Mouse (Mus musculus): ENCODE measurements around the gene Gm10840.

DNA sequence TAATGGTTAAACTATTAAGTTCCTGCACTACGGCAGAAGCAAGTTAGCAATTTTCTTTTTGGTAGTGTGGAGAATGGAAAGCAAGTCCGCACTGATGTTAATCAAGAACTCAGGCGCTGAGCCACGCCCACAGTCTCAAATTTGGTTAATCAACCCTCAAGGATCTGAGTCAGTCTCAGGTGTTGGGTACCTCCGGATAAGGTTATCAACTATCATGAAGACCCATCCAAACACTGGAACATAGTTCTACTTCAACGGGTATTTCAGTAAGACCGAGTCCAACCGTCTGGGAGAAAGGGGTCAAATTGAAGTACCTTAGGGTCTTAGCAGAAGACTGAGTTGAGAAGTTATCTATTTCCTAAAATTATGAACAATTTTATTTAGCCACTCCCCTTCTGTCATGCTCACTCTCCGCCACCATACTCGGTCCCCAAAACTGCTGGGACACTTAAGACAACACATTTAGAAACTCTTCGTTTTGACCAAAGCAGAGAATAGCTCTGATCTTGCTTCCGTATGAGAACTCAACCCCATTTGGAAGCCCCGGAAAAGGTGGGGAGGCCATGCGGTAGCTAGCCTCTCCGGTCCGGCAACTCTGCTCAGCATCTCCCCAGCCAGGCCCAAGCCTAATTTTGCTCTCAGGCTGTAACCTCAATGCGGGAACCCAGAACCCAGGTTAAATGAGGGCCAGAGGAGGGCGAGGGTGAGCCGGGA, 32.2 kb downstream of the Gm10840 start:
- TF ChIP-seq CTCF (IDR thresholded peaks at IDR 0.05; ENCODE audit: low read depth, low read length): no peak
- TF ChIP-seq POLR2A (IDR thresholded peaks at IDR 0.05; ENCODE audit: insufficient read depth, low read length): no peak

Measured in ES-Bruce4 (cell line).